Mouse (Mus musculus) intestine, embryonic 16.5 days (tissue): ENCODE results near the gene Camk1d. TPM values are rescaled to one million over a fixed set of nuclear protein-coding genes. Genes with fewer than 3 reads are reported as not detected.

Experiments used
- ATAC-seq: fragments of 200-750 bp; cut with Nextera tagmentation; 2 replicates; pipeline ENCODE4 v1.8.0; 2017; ENCODE audit warnings: moderate TSS enrichment, moderate library complexity
- H3K27ac ChIP-seq: fragments of 300-500 bp; sonication (generic); 2 replicates; pipeline ENCODE4 v1.5.1; 2014; ENCODE audit warnings: mild to moderate bottlenecking, low read length
- H3K27me3 ChIP-seq: fragments of 300-500 bp; sonication (generic); replicated peaks from 2 replicates; pipeline ENCODE4 v1.6.1; 2014; ENCODE audit warnings: low read length, control low read depth, mixed read lengths; ENCODE audit not compliant: control insufficient read depth, insufficient read depth
- H3K36me3 ChIP-seq: fragments of 300-500 bp; sonication (generic); 2 replicates; pipeline ENCODE4 v1.6.1; 2014; ENCODE audit warnings: low read length, control low read depth; ENCODE audit not compliant: control insufficient read depth, insufficient read depth
- H3K4me1 ChIP-seq: fragments of 300-500 bp; sonication (generic); 2 replicates; pipeline ENCODE4 v1.6.1; 2014; ENCODE audit warnings: low read length, control low read depth, mixed read lengths; ENCODE audit not compliant: control insufficient read depth, insufficient read depth
- H3K4me2 ChIP-seq: fragments of 300-500 bp; sonication (generic); 2 replicates; pipeline ENCODE4 v1.6.1; 2014; ENCODE audit warnings: low read depth, low read length, control low read depth
- H3K4me3 ChIP-seq: fragments of 300-500 bp; sonication (generic); 2 replicates; pipeline ENCODE4 v1.5.1; 2014; ENCODE audit warnings: mild to moderate bottlenecking, low read length
- H3K9ac ChIP-seq: fragments of 300-500 bp; sonication (generic); 2 replicates; pipeline ENCODE4 v1.6.1; 2014; ENCODE audit warnings: low read depth, low read length
- H3K9me3 ChIP-seq: fragments of 300-500 bp; sonication (generic); 2 replicates; pipeline ENCODE4 v1.6.1; 2016; ENCODE audit warnings: low read length, control low read depth; ENCODE audit not compliant: control insufficient read depth
- WGBS: fragments of 180-500 bp; shearing (Covaris S2); extraction: QIAGEN DNeasy Blood & Tissue Kit; methylation state at CpG from one replicate; pipeline ENCODE4 v1.1.7; 2014; 5-methylcytosine and 5-hydroxymethylcytosine counted together
- polyA plus RNA-seq: library from polyadenylated mRNA; unstranded; fragments of >200 nt; fragmentation: Nextera tagmentation; extraction: Ambion mirVana; gene quantifications from 2 replicates; pipeline ENCODE4 v1.2.1, GENCODE M21; 2015

Camk1d gene
- polyA plus RNA-seq, 1 experiment from 2014 or later, result 23.1 TPM

- Histone ChIP-seq H3K36me3 (no peaks in the 10 kb centered on the region), H3K9me3 (no peaks in the 10 kb centered on the region), H3K9ac (no peak overlapping the region), H3K4me1 (no peaks in the 10 kb centered on the region), H3K4me2 (no peak overlapping the region), H3K4me3 (no peak overlapping the region), H3K27ac (no peak overlapping the region), H3K27me3 (no peaks in the 10 kb centered on the region)
- ATAC-seq, result no peak
- WGBS, result 88% methylated on average over 11 of the region's 11 CpGs
Observed at GRCm38 (mm10) chr2:5296749-5297545, 417.4 kb downstream of the Camk1d start.

GRCm38 (mm10) chr2:5295098-5295497, 419.2 kb downstream of the Camk1d start:
- Histone ChIP-seq H3K4me3 (no peak overlapping the region), H3K4me2 (no peak overlapping the region), H3K9ac (no peak overlapping the region), H3K27ac (no peak overlapping the region), H3K4me1 (no peaks in the 10 kb centered on the region), H3K36me3 (no peaks in the 10 kb centered on the region), H3K27me3 (no peaks in the 10 kb centered on the region), H3K9me3 (no peaks in the 10 kb centered on the region)
- ATAC-seq, result no peak

DNA sequence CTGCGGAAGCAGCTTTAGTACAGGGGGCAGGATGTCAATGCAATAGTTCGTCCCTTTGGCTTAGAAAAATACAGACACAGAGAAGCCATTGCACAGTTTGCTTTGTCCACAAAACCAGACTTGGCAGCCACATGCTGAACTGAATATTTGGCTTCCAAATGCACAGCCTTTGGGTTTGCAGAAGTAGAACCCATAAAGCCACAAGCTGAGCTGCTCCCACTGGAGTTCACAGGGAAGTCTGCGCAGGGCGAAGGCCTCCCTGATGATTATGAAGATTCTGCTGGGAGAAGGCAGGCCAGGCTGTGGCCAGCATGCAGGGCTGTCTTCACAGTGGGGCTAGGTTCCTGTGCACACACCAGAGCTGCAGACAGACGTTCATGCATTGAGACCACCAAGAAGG, 419.9 kb downstream of the Camk1d start:
- no peaks in the 10 kb centered on the region for H3K4me1 ChIP-seq
- no peak overlapping the region for H3K4me2 ChIP-seq
- H3K9me3 ChIP-seq, result no peaks in the 10 kb centered on the region
- no peak overlapping the region for H3K9ac ChIP-seq
- 84% methylated on average over 5 of the region's 5 CpGs for WGBS
- H3K27ac ChIP-seq, result no peak overlapping the region
- ATAC-seq, result no peak
- H3K27me3 ChIP-seq, result no peaks in the 10 kb centered on the region
- no peak overlapping the region for H3K4me3 ChIP-seq
- no peaks in the 10 kb centered on the region for H3K36me3 ChIP-seq

- Histone ChIP-seq H3K4me3 (no peak overlapping the region), H3K4me1 (peaks cover 10% of the 10 kb centered on the region), H3K9ac (no peak overlapping the region), H3K9me3 (no peaks in the 10 kb centered on the region), H3K27ac (no peak overlapping the region), H3K4me2 (no peak overlapping the region), H3K27me3 (no peaks in the 10 kb centered on the region), H3K36me3 (no peaks in the 10 kb centered on the region)
- WGBS, result 50% methylated on average over 4 of the region's 4 CpGs
- ATAC-seq, result no peak
Observed at GRCm38 (mm10) chr2:5288593-5288992, 425.7 kb downstream of the Camk1d start.

- H3K9ac ChIP-seq, result no peak overlapping the region
- ATAC-seq, result peak; percentile 31; the same call in 1 of the 2 replicates
- no peak overlapping the region for H3K4me3 ChIP-seq
- peaks cover 10% of the 10 kb centered on the region for H3K4me1 ChIP-seq
- H3K27me3 ChIP-seq, result no peaks in the 10 kb centered on the region
- peak overlapping the region; percentile 58 for H3K27ac ChIP-seq
- 68% methylated on average over 3 of the region's 3 CpGs for WGBS
- no peaks in the 10 kb centered on the region for H3K9me3 ChIP-seq
- no peaks in the 10 kb centered on the region for H3K36me3 ChIP-seq
- no peak overlapping the region for H3K4me2 ChIP-seq
Observed at GRCm38 (mm10) chr2:5287044-5287380, 427.3 kb downstream of the Camk1d start.

DNA sequence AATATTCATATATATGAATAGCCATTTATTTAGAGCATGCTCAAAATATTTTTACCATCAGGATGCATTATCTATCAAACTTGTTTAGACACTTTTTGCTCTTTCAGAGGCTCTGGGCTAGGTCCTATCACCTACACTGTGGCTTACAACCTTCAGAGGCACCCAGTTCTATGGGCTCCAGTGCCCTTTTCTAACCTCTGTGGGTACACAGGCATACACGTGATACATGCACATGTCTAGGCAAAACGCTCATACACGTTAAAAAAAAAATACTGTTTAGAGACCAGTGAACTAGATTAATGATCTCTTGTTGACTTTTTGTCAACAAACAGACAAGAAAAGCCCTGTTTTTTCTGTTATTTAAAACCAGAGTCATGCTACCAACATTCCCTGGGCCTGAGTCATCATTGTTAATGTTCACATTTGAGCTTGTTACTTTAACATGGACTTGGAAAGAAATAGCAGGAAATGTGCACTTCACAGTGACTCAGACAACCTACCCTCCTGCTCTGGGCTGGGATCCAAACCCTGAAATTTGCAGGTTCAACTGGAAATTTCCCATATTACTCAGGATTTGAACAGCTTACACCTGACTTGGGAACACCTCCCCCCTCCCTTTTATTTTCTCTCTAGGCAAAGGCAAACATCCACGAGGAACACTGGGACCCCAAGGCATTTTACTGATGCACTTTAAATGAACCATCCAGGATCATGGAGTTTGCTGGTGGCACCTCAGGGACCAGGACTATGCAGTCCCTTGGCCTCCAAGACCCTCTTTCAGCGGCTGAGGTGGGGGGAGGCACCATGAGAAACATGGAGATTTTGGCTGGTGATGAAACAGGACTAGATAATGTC, 427.9 kb downstream of the Camk1d start:
- Histone ChIP-seq H3K4me2 (no peak overlapping the region), H3K9me3 (no peaks in the 10 kb centered on the region), H3K4me3 (no peak overlapping the region), H3K9ac (no peak overlapping the region), H3K36me3 (no peaks in the 10 kb centered on the region), H3K4me1 (peaks cover 10% of the 10 kb centered on the region), H3K27ac (peak overlapping the region; percentile 70), H3K27me3 (no peaks in the 10 kb centered on the region)
- 30% methylated on average over 5 of the region's 5 CpGs for WGBS
- ATAC-seq, result peak; percentile 83

- H3K4me2 ChIP-seq, result no peak overlapping the region
- H3K4me3 ChIP-seq, result no peak overlapping the region
- no peaks in the 10 kb centered on the region for H3K9me3 ChIP-seq
- H3K9ac ChIP-seq, result no peak overlapping the region
- H3K27ac ChIP-seq, result no peak overlapping the region
- H3K36me3 ChIP-seq, result no peaks in the 10 kb centered on the region
- no peaks in the 10 kb centered on the region for H3K27me3 ChIP-seq
- peaks cover 10% of the 10 kb centered on the region for H3K4me1 ChIP-seq
- no peak for ATAC-seq
- 74% methylated on average over 5 of the region's 5 CpGs for WGBS
Observed at GRCm38 (mm10) chr2:5284351-5284750, 430.0 kb downstream of the Camk1d start.

DNA sequence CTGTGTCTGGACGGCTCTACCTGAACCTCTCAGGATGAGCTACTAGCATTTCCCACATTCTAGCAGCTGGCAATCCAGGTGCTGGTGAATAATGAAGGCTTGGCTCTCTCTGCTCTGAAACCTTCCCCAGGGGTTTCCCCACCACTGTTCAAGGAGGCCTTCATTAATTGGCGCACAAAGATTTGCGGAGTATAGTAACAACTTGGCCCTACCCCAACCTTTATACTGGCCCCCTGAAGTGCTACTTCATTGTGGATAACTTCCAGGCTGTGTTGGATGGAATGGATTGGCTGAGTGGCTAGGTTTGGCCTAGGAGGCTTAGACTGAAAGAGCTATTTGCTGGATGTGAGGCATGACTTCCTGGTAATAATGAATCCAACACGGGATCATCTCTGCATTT, 431.7 kb downstream of the Camk1d start:
- Histone ChIP-seq H3K9me3 (no peaks in the 10 kb centered on the region), H3K4me2 (no peak overlapping the region), H3K36me3 (no peaks in the 10 kb centered on the region), H3K27me3 (no peaks in the 10 kb centered on the region), H3K4me1 (peaks cover 10% of the 10 kb centered on the region), H3K27ac (no peak overlapping the region), H3K4me3 (no peak overlapping the region), H3K9ac (no peak overlapping the region)
- WGBS, result 80% methylated on average over 4 of the region's 4 CpGs
- no peak for ATAC-seq

GRCm38 (mm10) chr2:5267980-5268379, 446.3 kb downstream of the Camk1d start:
- Histone ChIP-seq H3K4me1 (peaks cover 5% of the 10 kb centered on the region; the same call in 1 of the 2 replicates), H3K36me3 (no peaks in the 10 kb centered on the region), H3K4me2 (no peak overlapping the region), H3K27me3 (no peaks in the 10 kb centered on the region), H3K9me3 (no peaks in the 10 kb centered on the region), H3K27ac (no peak overlapping the region), H3K4me3 (no peak overlapping the region), H3K9ac (no peak overlapping the region)
- no peak for ATAC-seq
- 11% methylated on average over 2 of the region's 2 CpGs for WGBS
